Mouse (Mus musculus): ENCODE results near the gene Cfap100.

DNA sequence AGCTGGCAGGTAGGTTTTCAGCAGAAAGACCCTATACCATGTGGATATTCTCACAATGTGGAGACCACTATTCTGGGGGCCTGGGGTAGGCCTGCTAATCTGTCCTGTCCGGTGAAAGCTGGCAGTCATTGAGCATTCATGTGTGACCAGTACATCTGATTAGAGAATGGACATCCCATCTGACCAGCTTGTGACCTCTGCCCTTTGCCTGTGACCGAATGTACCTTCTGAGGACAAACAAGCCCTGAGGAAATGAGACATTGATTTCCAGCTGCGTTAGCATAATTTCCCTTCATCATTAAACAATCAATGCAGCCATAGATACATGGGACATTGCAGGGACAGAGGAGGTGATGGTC is 47.2 kb upstream of the Cfap100 start:
- TF ChIP-seq POLR2A (IDR thresholded peaks at IDR 0.05; ENCODE audit: extremely low read depth, insufficient read depth, low read length), result no peak
- TF ChIP-seq CTCF (IDR thresholded peaks at IDR 0.05; ENCODE audit: low read depth, low read length), result no peak
